Mouse (Mus musculus) lung, postnatal 4 days (tissue): ENCODE results near the gene Fam161a.

Experiments used
- DNase-seq, 2 experiments: peaks; one replicate each; pipeline ENCODE4 v3.0.0; 2021

The Fam161a gene

DNA sequence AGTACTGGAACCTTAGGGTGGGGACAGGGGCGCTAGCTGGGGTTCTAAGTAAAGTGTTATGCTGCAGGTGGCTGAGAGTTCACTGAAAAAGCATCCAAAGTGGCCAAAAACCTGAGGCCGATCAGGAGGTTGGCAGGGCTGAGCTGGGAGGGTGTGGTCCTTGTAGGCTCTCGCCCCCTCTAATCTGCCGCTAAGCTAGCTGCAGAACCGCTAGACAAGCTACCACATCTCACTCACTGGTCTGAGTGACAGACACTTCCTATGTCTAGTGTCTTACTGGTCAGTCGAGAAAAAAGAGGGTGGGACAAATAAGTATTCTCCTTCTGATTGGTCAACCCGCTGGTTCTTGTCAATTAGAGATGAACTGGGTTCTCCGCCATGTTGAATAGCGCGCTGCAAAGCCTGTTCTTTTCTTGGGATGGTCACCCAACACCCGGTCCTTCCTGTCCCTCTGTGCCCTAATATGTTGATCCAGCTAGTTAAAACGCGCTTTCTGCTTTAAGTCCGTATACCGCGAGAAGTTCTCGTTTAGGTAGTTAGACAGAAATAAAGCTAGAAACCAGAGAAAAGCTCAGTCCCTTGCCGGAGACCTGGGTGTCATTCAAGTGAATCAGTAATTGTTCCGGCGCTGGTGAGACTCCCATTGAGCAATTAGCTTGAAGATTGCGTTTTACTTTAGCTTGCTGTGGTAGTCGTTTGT, at the start of gene Fam161a:
Gene Fam161a, plus strand, starts transcription at position 51 of the 700 bp plus-strand sequence.
- DNase-seq, result peak; percentile 58 to 83

- no peak for DNase-seq
Measured at GRCm38 (mm10) chr11:22957791-22958374, 49.4 kb upstream of the Fam161a start.

DNA sequence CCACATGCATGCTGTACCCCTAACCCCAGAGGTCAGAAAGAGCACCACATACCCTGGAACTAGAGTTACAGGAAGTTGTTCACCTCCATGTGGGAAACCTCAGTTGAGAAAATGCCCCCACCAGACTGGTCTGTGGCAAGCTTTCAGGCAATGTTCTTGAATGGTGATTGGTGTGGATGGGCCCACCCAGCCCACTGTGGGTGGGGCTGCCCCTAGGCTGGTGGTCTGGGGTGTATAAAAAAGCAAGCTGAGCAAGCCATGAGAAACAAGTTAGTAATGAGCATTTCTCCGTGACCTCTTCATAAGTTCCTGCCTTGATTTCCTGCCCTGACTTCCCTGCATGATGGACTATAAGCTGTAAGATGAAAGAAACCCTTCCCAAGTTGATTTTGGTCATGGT, 45.2 kb upstream of the Fam161a start:
- DNase-seq, result no peak

GRCm38 (mm10) chr11:22964401-22964800, 42.9 kb upstream of the Fam161a start:
- no peak for DNase-seq

- no peak for DNase-seq
Measured at GRCm38 (mm10) chr11:22965503-22965902, 41.8 kb upstream of the Fam161a start.

DNA sequence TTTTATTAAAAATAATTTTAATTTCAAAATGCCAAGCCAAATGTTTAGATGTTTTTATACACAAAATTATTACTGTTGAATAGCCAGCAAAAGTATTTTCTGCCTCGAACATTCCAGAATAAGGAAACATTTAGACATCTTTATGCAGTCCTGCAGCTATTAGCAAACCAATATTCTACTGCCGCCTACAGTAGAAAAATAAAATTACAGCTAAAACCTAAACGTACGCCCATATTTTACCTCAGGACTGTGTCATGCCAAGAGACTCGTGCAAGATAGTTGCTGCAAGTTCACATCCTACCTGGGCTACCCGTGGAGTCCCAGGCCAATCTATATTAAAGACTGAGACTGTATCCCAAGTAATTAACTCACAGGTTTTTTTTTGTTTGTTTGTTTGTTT, 37.8 kb upstream of the Fam161a start:
- no peak for DNase-seq

DNA sequence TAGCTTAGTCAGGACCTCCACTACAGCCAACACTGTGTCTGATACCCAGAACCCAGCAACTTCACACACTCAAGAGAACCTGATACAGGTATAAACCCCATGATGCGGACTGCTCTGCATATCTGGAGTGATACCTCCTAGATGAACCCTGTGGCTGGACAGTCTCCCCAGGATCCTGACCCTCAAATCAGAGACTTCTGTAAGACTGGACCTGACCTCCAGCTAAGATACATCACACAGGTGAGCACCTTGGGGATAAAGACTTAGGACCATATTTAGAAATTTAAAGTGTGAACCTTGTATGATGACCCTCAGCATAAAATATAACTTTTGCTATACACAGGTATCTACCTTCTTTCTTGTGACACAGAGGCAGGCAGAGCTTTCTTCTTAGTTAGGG, 36.8 kb upstream of the Fam161a start:
- no peak for DNase-seq

GRCm38 (mm10) chr11:22971835-22972709, 35.3 kb upstream of the Fam161a start, which contains the start of gene Zrsr1:
Gene Zrsr1, plus strand, starts transcription at chr11:22972005.
- peak; percentile 65 to 73 for DNase-seq

DNA sequence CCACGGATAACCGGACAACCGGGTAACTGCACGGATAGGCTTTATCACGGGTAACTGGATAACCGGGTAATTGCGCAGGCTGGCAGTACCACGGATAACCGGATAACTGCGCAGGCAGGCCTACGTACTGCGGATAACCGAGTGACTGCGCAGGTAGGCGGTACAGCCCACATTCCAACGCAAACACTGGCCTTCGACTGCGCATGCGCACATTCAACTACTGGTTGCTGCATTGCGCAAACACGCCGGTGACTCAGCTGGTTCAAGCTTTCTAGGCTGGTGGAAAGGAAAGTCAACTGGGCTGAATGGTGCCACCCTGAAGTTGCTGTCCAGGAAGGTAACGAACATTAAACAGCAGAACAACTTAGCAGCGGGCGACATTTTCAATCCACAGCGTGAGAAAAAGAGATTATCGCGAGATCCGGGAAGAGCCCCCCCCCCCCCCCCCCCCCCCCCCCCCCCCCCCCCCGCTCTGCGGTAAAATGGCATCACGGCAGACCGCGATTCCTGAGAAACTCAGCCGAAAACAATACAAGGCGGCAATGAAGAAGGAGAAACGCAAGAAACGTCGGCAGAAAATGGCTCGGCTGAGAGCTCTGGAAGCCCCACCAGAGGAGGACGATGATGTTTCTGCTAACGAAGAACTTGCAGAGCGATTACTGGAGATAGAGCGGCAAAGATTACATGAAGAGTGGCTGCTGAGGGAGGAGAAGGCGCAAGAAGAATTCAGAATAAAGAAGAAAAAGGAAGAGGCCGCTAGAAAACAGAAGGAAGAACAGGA, 34.4 kb upstream of the Fam161a start:
- peak; percentile 84 to 87 for DNase-seq

GRCm38 (mm10) chr11:22973599-22973998, 33.7 kb upstream of the Fam161a start:
- DNase-seq, result no peak

GRCm38 (mm10) chr11:22978215-22978614, 29.1 kb upstream of the Fam161a start:
- DNase-seq, result no peak

- no peak for DNase-seq
Measured at GRCm38 (mm10) chr11:22978711-22979110, 28.6 kb upstream of the Fam161a start.

DNA sequence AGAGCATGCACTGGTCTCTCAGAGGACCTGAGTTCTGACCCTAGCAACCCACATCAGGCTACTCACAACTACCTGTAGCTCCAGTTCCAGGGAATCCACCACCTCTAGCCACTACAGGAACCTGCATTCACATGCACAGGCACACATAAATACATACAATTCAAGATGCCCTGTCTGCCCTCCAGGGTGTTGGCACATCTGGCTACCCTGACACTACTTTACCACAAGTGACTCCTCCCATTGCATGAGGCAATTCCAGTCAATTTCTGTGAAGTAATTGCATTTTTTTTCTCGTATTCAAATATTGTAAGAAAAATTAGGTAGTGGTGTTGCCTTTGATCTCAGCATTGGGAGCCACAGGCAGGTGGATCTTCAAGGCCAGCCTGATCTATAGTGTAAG, 28.1 kb upstream of the Fam161a start:
- no peak for DNase-seq

GRCm38 (mm10) chr11:22981041-22981440, 26.3 kb upstream of the Fam161a start:
- DNase-seq, result no peak

- DNase-seq, result peak in 1 of 2 experiments; percentile 31
Measured at GRCm38 (mm10) chr11:22981543-22981950, 25.8 kb upstream of the Fam161a start.

GRCm38 (mm10) chr11:22981984-22982757, 25.2 kb upstream of the Fam161a start, which contains the start of the genes Gm28048 and Commd1:
Gene Gm28048, minus strand, starts transcription at chr11:22982090.
Gene Commd1, minus strand, starts transcription at chr11:22982382.
- peak; percentile 97 to 98 for DNase-seq

DNA sequence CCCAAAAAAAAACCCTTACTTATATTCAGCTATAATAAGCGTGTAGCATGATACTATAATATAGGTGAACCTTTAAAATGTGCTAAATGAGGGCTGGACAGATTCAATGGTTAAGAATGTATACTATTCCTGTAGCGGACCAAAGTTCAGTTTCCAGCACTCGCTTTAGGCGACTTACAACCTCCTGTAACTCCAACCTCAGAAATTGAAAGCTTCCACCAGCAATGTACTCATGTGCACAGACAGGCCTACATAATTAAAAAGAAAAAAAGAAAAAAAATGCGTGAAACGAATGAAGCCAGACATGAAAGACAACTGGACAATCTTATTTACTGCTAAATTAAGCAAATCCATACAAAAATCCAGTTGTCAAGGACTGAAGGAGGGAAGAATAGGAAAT, 24.5 kb upstream of the Fam161a start:
- DNase-seq, result no peak

DNA sequence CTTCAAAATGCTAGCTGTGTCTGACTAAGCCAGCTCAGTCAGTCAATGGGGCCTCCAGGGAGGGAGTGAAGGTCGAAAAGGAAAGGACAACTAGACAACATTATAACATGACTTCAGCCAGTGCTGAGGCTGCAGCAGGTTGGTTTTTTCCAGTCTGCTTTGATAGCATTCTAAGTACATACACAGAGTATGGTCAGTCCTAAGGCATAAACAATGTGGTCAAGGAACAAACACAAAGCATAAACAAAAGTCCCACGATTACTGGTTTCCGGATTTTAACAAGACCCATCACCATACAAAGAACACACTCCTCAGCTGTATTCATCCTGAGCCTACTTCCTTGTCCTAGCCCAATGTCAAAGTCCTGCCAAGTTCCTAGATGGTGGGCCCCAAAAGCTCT, 21.8 kb upstream of the Fam161a start:
- DNase-seq, result no peak

DNA sequence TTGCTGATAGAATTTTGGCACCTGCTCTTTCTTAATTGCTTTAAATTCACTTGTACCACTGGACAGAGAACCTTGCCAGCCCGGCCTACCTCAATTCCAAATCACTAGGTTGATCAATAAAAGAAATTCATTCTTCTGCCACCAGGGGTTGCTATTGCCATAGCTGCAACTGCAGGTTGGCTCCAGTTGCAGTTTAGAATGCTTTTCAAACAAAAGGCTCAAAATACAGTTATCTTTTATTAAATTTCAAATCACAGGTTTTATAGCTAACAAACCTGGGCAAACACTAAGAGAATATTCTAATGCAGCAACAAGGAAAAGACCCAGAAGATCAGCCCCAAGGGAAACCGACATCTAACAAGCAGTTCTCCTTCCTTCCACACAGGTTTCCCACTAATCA, 20.0 kb upstream of the Fam161a start:
- DNase-seq, result peak in 1 of 2 experiments; percentile 45

- no peak for DNase-seq
Measured at GRCm38 (mm10) chr11:22989786-22990185, 17.5 kb upstream of the Fam161a start.

GRCm38 (mm10) chr11:22990393-22991126, 16.8 kb upstream of the Fam161a start, which contains the start of gene Cct4:
Gene Cct4, plus strand, starts transcription at chr11:22990519.
- peak; percentile 95 to 97 for DNase-seq
